Mouse (Mus musculus) heart, adult 8-10 months (tissue): ENCODE measurements around the gene Shmt1. TPM values are rescaled to one million over a fixed set of nuclear protein-coding genes. Genes with fewer than 3 reads are reported as not detected.
A peak's percentile ranks its signal among the peaks of the same experiment; 100 is the strongest.

Experiments
- DNase-seq: peaks from one replicate; pipeline ENCODE4 v3.0.0; 2022; ENCODE audit warnings: low spot score
- total RNA-seq, 4 experiments: library from RNA; stranded (reverse); gene quantifications; 2 replicates each; pipeline ENCODE4 v1.2.4; 2022

Gene Shmt1
- total RNA-seq, 4 experiments from 2014 or later, result 6.4 to 16.4 (median 10.4) TPM

DNA sequence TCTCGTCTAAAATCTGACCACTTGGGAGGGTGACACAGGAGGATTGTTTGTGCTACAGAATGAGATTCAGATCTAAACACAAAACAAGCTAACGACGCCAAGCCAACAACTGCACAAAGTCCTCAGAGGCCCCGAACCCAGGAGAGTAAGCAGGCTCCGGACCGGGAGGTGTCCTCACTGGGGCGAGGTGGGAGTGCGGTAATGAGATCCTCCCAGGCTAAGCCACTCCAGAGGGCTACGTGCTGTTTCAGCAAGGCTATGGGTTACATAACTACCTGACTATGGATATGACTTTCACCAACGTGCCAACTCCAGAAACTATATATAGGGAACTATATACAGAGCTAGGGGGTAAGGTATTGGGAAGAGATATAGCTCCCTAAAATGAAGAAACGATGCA, 15.2 kb downstream of the Shmt1 start:
- no peak for DNase-seq

- DNase-seq, result no peak
Measured at GRCm38 (mm10) chr11:60790472-60790871, 21.0 kb downstream of the Shmt1 start.

DNA sequence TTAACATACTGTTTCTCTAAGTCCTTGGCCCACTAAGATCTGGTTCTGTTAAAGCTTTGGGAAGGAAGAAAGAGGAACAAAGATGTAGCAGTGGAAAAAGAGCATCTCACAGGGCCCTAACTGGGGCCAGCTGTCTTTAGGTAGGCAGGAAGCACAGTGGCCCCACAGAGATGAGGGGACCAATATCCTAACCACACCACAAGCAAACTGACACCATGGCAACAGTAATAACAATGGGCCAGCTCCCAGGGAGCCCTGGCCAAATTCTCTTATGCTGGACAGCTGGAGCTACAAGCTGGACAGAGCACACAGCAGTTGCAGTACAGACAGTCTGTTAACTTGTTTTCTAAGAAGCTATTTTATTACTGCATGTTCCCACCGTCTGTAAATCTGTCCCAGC, 23.9 kb downstream of the Shmt1 start:
- DNase-seq, result peak; percentile 67

DNA sequence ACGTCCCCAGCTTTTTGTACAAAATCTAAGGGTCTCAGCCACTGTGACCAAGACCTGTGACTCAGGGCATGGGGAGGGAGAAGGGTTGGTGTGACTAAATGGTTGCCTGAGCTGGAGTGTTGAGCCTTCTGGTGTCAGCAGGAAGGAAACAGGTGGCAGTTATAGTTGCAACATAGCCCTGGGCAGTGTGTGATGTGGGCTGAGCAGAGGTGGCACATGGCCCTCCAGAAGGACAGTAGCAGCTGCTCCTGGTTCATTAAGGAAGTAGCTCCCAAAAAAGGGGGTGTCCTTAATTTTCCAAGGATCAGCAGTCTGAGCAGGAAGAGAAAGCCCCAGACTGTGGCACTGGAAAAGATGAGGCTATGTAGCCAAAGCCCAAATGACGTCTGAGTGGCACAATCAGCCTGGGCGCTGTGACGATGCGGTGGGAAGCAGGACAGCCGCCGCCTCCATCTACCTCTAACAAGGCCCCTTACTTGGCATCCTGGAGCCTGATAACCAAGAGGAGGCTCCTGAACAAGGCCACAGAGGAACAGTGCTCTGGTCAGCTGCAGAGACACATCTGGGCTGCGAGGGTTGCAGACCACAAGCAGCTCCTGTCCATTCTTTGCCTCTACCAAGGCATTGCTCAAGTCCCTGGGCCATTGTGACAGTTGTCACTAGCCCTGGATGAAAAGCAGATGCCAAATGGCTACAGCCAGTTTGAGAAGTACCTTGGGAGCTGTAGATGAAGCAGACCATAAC, 27.2 kb downstream of the Shmt1 start:
- no peak for DNase-seq

DNA sequence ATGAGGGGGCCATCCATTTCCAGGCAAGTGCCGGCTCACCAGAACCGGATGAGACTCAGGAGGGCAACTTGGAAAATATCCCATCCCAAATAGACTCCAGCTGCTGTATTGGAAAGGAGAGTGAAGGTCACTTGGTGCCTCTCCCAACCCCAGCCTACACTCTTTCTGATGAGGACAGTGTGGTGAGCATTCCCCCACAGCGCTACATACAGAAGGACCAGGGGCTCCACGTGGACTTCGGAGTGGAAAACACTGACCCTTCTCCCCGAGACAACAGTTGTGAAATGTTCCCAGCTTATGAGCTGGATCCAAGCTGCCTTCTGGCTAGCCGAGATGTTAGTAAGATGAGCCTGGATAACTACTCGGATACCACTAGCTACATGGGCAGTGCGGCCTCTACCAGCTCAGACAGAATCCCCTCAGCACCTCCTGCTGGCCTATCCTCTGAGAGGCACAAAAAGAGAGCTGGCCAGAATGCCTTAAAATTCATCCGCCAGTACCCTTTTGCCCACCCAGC, 31.8 kb downstream of the Shmt1 start:
- DNase-seq, result no peak

DNA sequence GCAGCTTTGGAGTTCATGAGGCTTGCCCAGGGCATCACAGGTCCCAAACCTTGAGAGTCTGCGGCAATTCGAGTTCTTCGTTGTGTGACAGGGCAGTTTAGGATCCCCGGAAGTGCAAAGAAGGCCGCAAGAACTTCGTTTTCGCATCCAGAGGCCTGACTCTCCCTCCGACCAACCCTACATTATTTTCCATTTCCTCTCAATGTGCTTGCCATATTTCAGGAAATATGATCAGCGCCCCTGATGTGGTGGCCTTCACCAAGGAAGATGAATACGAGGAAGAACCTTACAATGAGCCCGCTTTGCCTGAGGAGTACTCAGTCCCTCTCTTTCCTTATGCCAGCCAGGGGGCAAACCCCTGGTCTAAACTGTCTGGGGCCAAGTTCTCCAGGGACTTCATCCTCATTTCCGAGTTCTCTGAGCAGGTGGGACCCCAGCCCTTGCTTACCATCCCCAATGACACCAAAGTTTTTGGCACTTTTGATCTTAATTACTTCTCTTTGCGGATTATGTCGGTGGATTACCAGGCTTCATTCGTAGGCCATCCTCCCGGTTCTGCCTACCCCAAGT, 33.6 kb downstream of the Shmt1 start:
- DNase-seq, result no peak

- peak; percentile 93 for DNase-seq
Measured at GRCm38 (mm10) chr11:60776829-60777740, 34.4 kb downstream of the Shmt1 start, which contains the start of the genes Top3a and Smcr8. TSS of gene Top3a (minus strand) at chr11:60777365. TSS of gene Smcr8 (plus strand) at chr11:60777524.

- no peak for DNase-seq
Measured at GRCm38 (mm10) chr11:60776107-60776828, 35.2 kb downstream of the Shmt1 start.

DNA sequence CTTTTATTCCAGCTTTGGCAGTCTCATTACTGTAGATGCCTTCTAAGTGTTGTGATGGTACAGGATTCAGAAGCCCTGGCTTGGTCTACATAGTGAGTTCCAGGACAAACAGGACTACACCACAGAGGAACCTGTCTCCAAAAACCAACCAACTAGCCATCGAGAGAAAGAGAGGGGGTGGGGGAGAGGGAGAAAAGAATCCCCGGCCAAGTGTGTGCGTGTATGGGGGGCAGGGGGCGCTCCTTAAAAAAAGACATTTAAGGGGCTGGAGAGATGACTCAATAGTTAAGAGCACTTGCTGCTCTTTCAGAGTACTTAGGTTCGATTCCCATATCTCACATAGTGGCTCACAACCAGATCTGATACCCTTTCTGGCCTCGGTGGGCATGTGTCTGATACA, 35.9 kb downstream of the Shmt1 start:
- DNase-seq, result no peak

- no peak for DNase-seq
Measured at GRCm38 (mm10) chr11:60774841-60775240, 36.7 kb downstream of the Shmt1 start.

DNA sequence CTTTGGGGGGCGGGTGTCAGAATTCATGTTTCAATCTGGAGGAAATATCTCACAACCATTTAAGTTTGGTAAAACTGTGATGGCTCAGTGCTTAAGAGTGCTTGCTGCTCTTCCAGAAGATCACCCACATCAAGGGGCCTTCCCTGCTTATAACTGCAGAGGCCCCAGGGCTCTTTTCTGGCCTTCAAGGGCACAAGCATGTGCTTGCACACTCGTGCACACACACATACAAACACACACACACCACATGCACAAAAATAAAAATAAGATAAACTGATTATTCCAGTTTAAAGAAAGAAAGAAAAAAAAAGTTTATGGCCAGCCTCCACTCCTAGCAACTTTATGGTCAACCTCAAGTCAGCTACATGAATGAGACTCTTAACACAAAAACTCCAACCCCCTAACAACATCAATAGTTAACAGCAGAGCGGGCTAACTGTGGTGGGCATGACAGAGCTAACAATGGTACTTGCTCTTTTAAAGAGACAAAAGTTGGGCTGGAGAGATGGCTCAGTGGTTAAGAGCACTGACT, 37.3 kb downstream of the Shmt1 start:
- DNase-seq, result no peak

DNA sequence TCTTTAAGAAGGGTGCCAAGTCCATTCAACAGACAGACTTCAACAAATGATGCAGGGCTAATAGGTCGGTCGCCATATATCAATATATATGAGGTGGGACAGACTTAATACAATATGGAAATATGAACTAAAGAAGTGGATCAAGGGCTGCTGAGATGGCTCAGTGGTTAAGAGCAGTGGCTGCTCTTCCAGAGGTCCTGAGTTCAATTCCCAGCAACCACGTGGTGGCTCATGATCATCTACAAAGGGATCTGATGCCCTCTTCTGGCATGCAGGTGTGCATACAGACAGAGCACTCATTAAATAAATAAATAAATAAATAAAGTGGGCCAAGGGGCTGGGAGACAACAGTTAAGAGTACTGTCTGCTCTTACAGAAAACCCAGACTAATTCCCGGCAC, 39.4 kb downstream of the Shmt1 start:
- no peak for DNase-seq

GRCm38 (mm10) chr11:60770776-60771175, 40.7 kb downstream of the Shmt1 start:
- no peak for DNase-seq

DNA sequence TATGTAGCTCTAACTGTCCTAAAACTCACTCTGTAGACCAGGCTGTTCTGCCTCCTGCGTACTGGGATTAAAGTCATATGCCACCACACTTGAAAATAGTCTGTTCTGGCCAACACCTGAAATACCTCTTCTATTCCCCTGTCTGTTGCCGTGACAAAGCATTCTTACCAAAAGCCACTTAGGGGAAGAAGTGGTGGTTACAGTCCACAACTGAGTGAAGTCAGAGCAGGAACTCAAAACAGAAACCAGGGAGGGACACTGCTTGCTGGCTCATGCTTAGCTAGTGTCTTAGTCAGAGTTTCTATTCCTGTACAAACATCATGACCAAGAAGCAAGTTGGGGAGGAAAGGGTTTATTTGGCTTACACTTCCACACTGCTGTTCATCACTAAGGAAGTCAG, 42.2 kb downstream of the Shmt1 start:
- DNase-seq, result no peak

- DNase-seq, result no peak
Measured at GRCm38 (mm10) chr11:60766969-60767368, 44.5 kb downstream of the Shmt1 start.

DNA sequence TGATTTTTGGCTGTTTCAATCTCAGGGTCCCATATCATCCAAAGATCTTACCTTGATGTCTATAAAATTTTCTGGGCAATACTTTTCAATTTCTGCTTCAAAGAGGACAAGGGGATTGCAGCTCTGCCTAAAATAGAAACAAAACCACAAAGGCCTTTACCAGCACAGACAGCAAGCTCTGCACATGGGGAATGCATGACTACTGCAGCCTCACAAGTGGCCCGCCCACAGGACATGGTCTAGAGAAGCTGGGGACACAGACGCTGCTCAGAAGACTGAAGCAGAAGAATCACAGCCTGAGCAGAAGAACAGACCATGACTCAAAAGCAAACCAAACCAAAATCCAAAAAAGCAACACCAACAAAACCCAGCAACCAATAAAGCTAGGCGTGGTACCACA, 49.8 kb downstream of the Shmt1 start:
- DNase-seq, result no peak

GRCm38 (mm10) chr11:60755570-60755969, 55.9 kb downstream of the Shmt1 start:
- no peak for DNase-seq

DNA sequence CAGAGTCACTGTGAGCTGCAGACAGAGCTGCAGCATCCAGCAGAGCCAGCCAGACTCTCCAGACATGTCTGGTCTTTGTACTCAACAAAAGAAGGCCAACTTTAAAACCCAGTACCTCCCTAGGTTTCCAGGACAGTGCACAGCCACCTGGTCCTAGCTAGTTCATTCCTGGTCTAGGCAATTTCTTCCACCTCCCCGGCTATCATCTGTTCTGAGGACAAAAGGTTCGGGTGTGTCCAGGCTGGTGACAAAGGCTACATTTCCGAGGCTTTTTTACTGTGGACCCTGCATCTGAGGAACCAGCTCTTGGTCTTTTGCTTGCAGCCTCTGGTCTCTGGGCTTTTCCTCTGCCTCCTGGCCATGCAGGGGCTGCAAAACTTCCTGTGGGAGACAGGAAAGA, 71.2 kb downstream of the Shmt1 start:
- no peak for DNase-seq
